Mouse (Mus musculus): ENCODE measurements at regions not wholly inside any gene's neighbourhood (a gene's known extent, or its start where the extent isn't known, plus 50 kb on each side); places are given as distances from the start of the nearest gene placed in this dataset.
"Not testable (repeated sequence)": the region's sequence is repeated elsewhere in the genome, so short reads cannot be mapped to it uniquely, and the experiment has no call there.

- DNase-seq (ENCODE audit: low spot score in 2 of 2): no peak
These were observed 125.1 kb upstream of the Cobl start for GRCm38 (mm10) chr11:12589757-12590373.

- not testable (repeated sequence) for DNase-seq (ENCODE audit: low spot score in 2 of 2)
These were observed 120.3 kb upstream of the Cobl start for GRCm38 (mm10) chr11:12584851-12585680.

GRCm38 (mm10) chr11:12578999-12579576 lies 114.3 kb upstream of the Cobl start:
- DNase-seq (ENCODE audit: low spot score in 2 of 2): peak; percentile 58 to 82

GRCm38 (mm10) chr11:12559663-12560062 lies 94.9 kb upstream of the Cobl start:
- no peak for DNase-seq (ENCODE audit: low spot score in 2 of 2)

GRCm38 (mm10) chr11:12558995-12559633 lies 94.4 kb upstream of the Cobl start:
- DNase-seq (ENCODE audit: low spot score in 2 of 2): peak; percentile 17 to 86

- no peak for DNase-seq (ENCODE audit: low spot score in 2 of 2)
These were observed 93.4 kb upstream of the Cobl start for GRCm38 (mm10) chr11:12558176-12558575.

- DNase-seq (ENCODE audit: low spot score in 2 of 2): no peak
These were observed 81.0 kb upstream of the Cobl start for GRCm38 (mm10) chr11:12545771-12546170.

GRCm38 (mm10) chr11:12543042-12543441 lies 78.3 kb upstream of the Cobl start:
- DNase-seq (ENCODE audit: low spot score in 2 of 2): peak in 1 of 2 experiments; percentile 60

- peak in 1 of 2 experiments; percentile 32 for DNase-seq (ENCODE audit: low spot score in 2 of 2)
These were observed 75.6 kb upstream of the Cobl start for GRCm38 (mm10) chr11:12540333-12540870.

- no peak for DNase-seq (ENCODE audit: low spot score in 2 of 2)
These were observed 70.3 kb upstream of the Cobl start for GRCm38 (mm10) chr11:12535063-12535462.

GRCm38 (mm10) chr11:12532288-12532687 lies 67.5 kb upstream of the Cobl start:
- peak; percentile 46 to 83 for DNase-seq (ENCODE audit: low spot score in 2 of 2)

GRCm38 (mm10) chr11:12522063-12522462 lies 57.3 kb upstream of the Cobl start:
- DNase-seq (ENCODE audit: low spot score in 2 of 2): not testable (repeated sequence)

GRCm38 (mm10) chr11:12521286-12521685 lies 56.5 kb upstream of the Cobl start:
- DNase-seq (ENCODE audit: low spot score in 2 of 2): no peak

- no peak for DNase-seq (ENCODE audit: low spot score in 2 of 2)
These were observed 51.6 kb upstream of the Cobl start for GRCm38 (mm10) chr11:12516374-12516773.
